Mouse (Mus musculus) right cerebral cortex, postnatal 4 days (tissue): ENCODE data around the gene Nat8f5.
"Not testable (repeated sequence)": the region's sequence is repeated elsewhere in the genome, so short reads cannot be mapped to it uniquely, and the experiment has no call there.

ENCODE experiments used
- DNase-seq: peaks from one replicate; pipeline ENCODE4 v3.0.0-alpha.2; 2022

The Nat8f5 gene

GRCm38 (mm10) chr6:85835104-85835503 lies 14.3 kb upstream of the Nat8f5 start:
- not testable (repeated sequence) for DNase-seq

GRCm38 (mm10) chr6:85834504-85835100 lies 13.8 kb upstream of the Nat8f5 start:
- not testable (repeated sequence) for DNase-seq

DNA sequence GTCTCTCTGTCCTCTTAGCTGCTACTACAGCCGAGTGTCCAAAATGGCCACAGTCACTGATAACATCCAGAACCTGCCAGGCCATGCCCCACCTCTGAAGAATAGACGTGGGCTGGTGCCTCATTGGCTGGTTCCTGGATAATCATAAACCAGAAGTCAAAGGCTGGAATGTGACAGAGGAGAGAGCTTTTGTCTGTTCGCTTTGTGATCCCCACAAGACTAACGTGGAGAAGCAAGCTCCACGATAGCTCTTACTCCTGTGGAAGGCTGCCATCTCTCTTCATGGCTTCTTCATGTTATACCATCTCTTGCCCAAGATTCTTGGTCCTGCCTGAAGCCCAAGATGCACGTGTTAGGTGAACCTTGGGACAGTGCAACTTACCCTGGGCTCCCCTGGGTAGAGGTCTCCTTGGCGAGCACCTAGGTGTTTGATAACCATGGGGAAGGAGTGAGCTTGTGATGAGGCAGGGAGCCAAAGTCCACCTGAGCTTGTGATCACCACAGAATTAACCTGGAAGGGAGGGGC lies 11.1 kb upstream of the Nat8f5 start, which contains the start of gene Nat8:
Gene Nat8 (minus strand): TSS at position 287 of the 526 bp plus-strand sequence.
- DNase-seq = no peak

DNA sequence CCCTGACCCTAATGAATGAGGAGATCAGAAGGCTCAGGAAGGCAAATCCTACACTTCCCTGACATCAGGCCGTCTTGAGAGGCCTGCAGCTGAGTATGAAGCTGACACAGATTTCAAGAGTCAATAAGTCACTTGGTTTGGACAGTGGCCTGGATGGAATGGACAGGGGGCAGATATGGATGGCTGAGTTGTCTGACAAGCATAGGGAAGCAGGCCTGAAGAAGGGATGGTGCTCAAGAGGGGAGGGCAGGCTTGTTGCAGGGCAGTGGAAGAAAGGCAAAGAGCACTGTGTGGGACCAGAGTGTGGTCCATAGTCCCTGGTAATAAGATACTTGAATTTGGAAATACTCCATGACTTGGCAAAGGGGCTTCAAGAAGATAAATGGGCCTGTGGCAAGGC lies 8.7 kb upstream of the Nat8f5 start:
- no peak for DNase-seq

DNA sequence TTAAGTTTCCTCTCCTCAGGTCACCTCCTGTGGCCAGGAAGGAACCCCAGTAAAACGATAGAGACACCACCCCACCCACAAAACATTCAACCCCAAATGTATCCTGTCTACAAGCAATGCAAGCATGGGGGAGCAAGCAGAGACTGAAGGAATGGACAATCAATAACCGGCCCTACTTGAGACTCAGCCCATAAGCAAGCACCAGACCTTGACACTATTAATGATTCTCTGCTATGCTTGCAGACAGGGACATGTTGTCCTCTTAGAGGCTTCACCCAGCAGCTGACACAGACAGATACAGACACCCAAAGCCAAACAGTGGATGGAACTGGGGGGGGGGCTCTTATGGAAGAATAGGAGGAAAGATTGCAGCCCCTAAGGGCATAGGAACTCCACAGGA lies 5.1 kb upstream of the Nat8f5 start:
- no peak for DNase-seq

DNA sequence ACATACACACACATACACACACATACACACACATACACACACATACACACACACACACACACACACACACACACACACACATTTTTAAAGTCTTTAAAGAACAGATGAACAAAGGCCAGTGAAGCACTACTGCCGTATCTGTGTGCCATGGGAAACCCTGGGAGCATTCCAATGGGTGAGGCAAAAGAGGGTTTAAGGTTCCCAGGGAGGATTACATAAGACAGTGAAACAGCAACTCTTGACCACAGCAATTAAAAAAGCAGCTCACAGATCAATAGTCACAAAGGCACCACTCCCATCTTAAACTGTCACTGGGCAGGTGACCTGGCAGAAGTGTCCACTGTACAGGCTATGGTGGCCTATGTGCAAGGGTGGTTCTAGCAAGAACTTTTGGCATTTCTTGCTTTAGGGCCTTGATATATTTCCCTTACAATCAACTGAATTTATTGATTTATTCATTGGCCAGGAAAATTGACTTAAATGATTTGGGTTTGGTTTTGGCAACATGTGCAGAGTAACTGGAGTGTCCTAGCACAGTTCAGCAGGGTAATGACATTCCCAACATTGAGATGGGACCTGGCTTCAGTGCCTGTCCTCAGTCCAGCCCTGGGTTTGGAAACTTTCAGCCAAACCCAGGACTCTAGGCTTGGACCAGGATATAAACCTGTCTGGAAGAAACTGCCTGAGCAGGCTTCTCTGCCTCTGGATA lies 2.8 kb upstream of the Nat8f5 start:
- DNase-seq = no peak

- DNase-seq = no peak
These were observed 1.5 kb upstream of the Nat8f5 start for GRCm38 (mm10) chr6:85822286-85822685.

GRCm38 (mm10) chr6:85818338-85818737 lies 2.4 kb downstream of the Nat8f5 start:
- DNase-seq = no peak

DNA sequence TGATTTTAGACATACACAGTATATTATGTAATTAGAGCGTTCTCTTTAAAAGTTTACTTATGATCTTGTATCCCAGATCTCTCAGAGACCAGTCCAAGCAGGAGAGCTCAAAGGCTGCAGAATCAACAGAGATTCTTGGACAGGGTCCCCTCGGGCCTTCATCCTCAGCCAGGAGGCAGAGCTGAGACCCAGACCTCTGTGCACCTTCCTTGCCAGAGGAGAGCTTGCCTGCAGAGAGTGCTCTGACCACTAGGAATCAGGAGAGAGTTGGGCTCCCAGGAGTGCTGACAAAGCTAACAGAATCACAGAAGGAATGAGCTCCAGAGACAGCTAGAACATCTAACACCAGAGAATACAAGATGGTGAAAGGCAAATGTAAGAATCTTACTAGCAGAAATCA lies 7.4 kb downstream of the Nat8f5 start:
- DNase-seq = no peak

GRCm38 (mm10) chr6:85810942-85811537 lies 9.7 kb downstream of the Nat8f5 start:
- not testable (repeated sequence) for DNase-seq

DNA sequence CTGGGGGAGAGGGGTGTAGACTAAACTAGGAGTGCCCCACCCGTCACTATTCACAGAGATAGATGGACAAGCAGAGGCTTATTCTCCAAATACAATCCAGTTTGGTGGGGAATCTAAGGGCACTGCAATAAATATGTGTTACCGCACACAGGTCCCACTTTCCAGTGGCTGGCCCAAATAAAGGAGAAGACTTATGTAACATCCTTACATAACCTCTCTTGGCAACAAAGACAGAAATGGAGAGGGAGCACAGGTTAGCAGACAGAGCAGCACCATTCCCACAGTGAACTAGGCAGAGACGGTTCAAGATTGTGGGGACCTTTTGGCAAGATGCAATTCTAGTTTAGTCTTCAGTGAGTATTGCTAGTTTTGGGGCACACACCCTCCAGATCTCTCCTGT lies 10.3 kb downstream of the Nat8f5 start:
- not testable (repeated sequence) for DNase-seq

DNA sequence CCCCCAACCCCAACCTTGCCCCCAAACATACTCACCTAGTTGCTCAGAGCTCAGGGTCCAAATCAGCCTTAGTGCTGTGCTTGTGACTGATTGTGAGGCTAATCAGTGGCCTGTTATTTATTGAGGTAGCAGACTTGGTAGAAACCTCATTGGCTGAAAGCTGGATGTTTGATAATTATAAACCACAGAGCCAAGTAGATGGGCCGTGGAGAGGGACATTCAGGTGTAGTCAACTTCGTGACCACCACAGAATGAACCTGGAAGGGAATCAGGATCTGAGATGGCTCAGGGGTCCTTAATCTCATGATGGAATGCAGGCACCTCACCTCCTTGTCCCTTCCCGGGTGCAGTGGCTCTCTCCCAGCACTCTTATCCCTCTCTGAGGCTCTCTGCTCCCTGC lies 11.0 kb downstream of the Nat8f5 start:
- DNase-seq = not testable (repeated sequence)

- not testable (repeated sequence) for DNase-seq
These were observed 17.6 kb downstream of the Nat8f5 start for GRCm38 (mm10) chr6:85803180-85803579.
